Mouse (Mus musculus) liver, postnatal 0 days (tissue): Measurements from ENCODE around the gene Trim67. TPM values are rescaled to one million over a fixed set of nuclear protein-coding genes. Genes with fewer than 3 reads are reported as not detected.

Experiments
- ATAC-seq: fragments of 200-750 bp; cut with Nextera tagmentation; 2 replicates; pipeline ENCODE4 v1.8.0; 2017; ENCODE audit warnings: mild to moderate bottlenecking, moderate library complexity
- DNase-seq: peaks from one replicate; pipeline ENCODE4 v3.0.0-alpha.2; 2016
- H3K27ac ChIP-seq: fragments of 300-500 bp; sonication (generic); 2 replicates; pipeline ENCODE4 v1.5.1; 2014; ENCODE audit warnings: antibody characterized with exemption, moderate library complexity, mild to moderate bottlenecking, low read depth
- H3K27me3 ChIP-seq: fragments of 300-500 bp; sonication (generic); 2 replicates; pipeline ENCODE4 v1.6.1; 2014; ENCODE audit warnings: low read length, control low read depth, mixed read lengths; ENCODE audit not compliant: insufficient read depth
- H3K36me3 ChIP-seq: fragments of 300-500 bp; sonication (generic); replicated peaks from 2 replicates; pipeline ENCODE4 v1.6.1; 2014; ENCODE audit warnings: mild to moderate bottlenecking, control low read depth, low read length, moderate library complexity, mixed read lengths; ENCODE audit not compliant: insufficient read depth
- H3K4me1 ChIP-seq: fragments of 300-500 bp; sonication (generic); 2 replicates; pipeline ENCODE4 v1.6.1; 2014; ENCODE audit warnings: antibody characterized with exemption, mild to moderate bottlenecking, control low read depth; ENCODE audit not compliant: insufficient read depth
- H3K4me2 ChIP-seq: fragments of 300-500 bp; sonication (generic); 2 replicates; pipeline ENCODE4 v1.6.1; 2014; ENCODE audit warnings: low read depth, mild to moderate bottlenecking, low read length, moderate library complexity, mixed read lengths
- H3K4me3 ChIP-seq: fragments of 300-500 bp; sonication (generic); 2 replicates; pipeline ENCODE4 v1.5.1; 2014; ENCODE audit warnings: low read depth, low read length
- H3K9ac ChIP-seq: fragments of 300-500 bp; sonication (generic); replicated peaks from 2 replicates; pipeline ENCODE4 v1.6.1; 2014; ENCODE audit warnings: mild to moderate bottlenecking, moderate library complexity
- H3K9me3 ChIP-seq: fragments of 300-500 bp; sonication (generic); 2 replicates; pipeline ENCODE4 v1.6.1; 2016; ENCODE audit warnings: mild to moderate bottlenecking, control low read depth, low read length, mixed read lengths
- CTCF ChIP-seq: sonication (generic); IDR thresholded peaks from 2 replicates; pipeline ENCODE4 v1.5.1; 2016; ENCODE audit warnings: antibody characterized with exemption, low read depth
- EP300 ChIP-seq: IDR thresholded peaks from 2 replicates; pipeline ENCODE4 v1.6.1; 2016; ENCODE audit warnings: antibody characterized with exemption, low read depth, mild to moderate bottlenecking
- WGBS: fragments of 180-500 bp; shearing (Covaris S2); extraction: QIAGEN DNeasy Blood & Tissue Kit; methylation state at CpG from one replicate; pipeline ENCODE4 v1.1.7; 2014; ENCODE audit not compliant: insufficient replicate concordance; 5-methylcytosine and 5-hydroxymethylcytosine counted together
- polyA plus RNA-seq: library from polyadenylated mRNA; unstranded; fragments of >200 nt; fragmentation: Nextera tagmentation; extraction: Ambion mirVana; gene quantifications from 2 replicates; pipeline ENCODE4 v1.2.1, GENCODE M21; 2015

Trim67 gene
- polyA plus RNA-seq, 1 experiment from 2014 or later: 0.05 TPM

DNA sequence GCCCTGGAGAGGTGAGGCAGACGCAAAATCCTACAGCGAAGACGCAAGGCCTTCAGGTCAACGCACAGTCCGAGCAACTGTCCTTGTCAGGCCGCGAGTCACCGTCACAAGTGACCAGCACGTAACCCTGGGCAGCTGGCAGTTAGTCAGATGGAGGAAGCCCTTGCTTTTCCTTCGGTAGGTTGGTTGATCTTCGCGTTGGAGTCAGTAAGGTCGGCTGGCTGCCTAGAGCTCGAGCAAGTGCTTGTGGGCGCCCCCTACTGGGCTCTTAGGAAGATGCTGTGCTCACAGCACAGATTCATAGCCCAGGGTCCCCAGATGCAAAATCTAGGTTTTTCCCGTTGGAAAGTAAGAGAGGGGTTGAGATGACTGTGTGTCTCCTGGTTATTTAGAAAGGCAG lies 17.2 kb upstream of the Trim67 start:
- Histone ChIP-seq H3K27ac (no peak overlapping the region), H3K4me2 (peak overlapping the region; percentile 30; the same call in 1 of the 2 replicates), H3K9ac (no peak overlapping the region), H3K27me3 (0 out of 2 replicates have a peak, but pooled peaks cover 5% of the 10 kb centered on the region), H3K4me1 (no peaks in the 10 kb centered on the region), H3K4me3 (no peak overlapping the region), H3K36me3 (no peaks in the 10 kb centered on the region), H3K9me3 (no peaks in the 10 kb centered on the region)
- peak; percentile 75 for DNase-seq
- no peak for ATAC-seq
- WGBS: 18% methylated on average over 16 of the region's 16 CpGs
- TF ChIP-seq CTCF (peak; percentile 80), EP300 (no peak)

- no peak for DNase-seq
Observed at GRCm38 (mm10) chr8:124780236-124780635, 12.7 kb upstream of the Trim67 start.

GRCm38 (mm10) chr8:124782431-124782830 lies 10.5 kb upstream of the Trim67 start:
- no peak overlapping the region for H3K4me2 ChIP-seq
- no peaks in the 10 kb centered on the region for H3K36me3 ChIP-seq
- H3K27me3 ChIP-seq: no peaks in the 10 kb centered on the region
- H3K27ac ChIP-seq: no peak overlapping the region
- no peak overlapping the region for H3K9ac ChIP-seq
- H3K4me3 ChIP-seq: no peak overlapping the region
- no peaks in the 10 kb centered on the region for H3K9me3 ChIP-seq
- ATAC-seq: no peak
- no peaks in the 10 kb centered on the region for H3K4me1 ChIP-seq
- WGBS: 59% methylated on average over 3 of the region's 3 CpGs
- TF ChIP-seq EP300 (no peak), CTCF (no peak)
- DNase-seq: no peak

More at GRCm38 (mm10) chr8:124780236-124780635, 12.7 kb upstream of the Trim67 start:
- H3K4me1 ChIP-seq: no peaks in the 10 kb centered on the region
- no peak overlapping the region for H3K4me3 ChIP-seq
- no peak for TF ChIP-seq CTCF
- TF ChIP-seq EP300: no peak
- H3K9ac ChIP-seq: no peak overlapping the region
- WGBS: 14% methylated on average over 7 of the region's 7 CpGs
- no peak overlapping the region for H3K27ac ChIP-seq
- 0 out of 2 replicates have a peak, but pooled peaks cover 2% of the 10 kb centered on the region for H3K27me3 ChIP-seq
- H3K36me3 ChIP-seq: no peaks in the 10 kb centered on the region
- ATAC-seq: no peak
- H3K9me3 ChIP-seq: no peaks in the 10 kb centered on the region
- no peak overlapping the region for H3K4me2 ChIP-seq

GRCm38 (mm10) chr8:124783228-124783627 lies 9.7 kb upstream of the Trim67 start:
- no peak overlapping the region for H3K27ac ChIP-seq
- no peak overlapping the region for H3K9ac ChIP-seq
- H3K36me3 ChIP-seq: no peaks in the 10 kb centered on the region
- ATAC-seq (no peak), DNase-seq (no peak)
- H3K27me3 ChIP-seq: no peaks in the 10 kb centered on the region
- no peaks in the 10 kb centered on the region for H3K9me3 ChIP-seq
- no peaks in the 10 kb centered on the region for H3K4me1 ChIP-seq
- 78% methylated on average over 15 of the region's 15 CpGs for WGBS
- H3K4me2 ChIP-seq: no peak overlapping the region
- H3K4me3 ChIP-seq: no peak overlapping the region
- TF ChIP-seq CTCF: no peak
- no peak for TF ChIP-seq EP300

GRCm38 (mm10) chr8:124784613-124785012 lies 8.3 kb upstream of the Trim67 start:
- 83% methylated on average over 13 of the region's 13 CpGs for WGBS
- H3K9me3 ChIP-seq: no peaks in the 10 kb centered on the region
- no peaks in the 10 kb centered on the region for H3K4me1 ChIP-seq
- no peak for ATAC-seq
- no peak for TF ChIP-seq EP300
- no peak for TF ChIP-seq CTCF
- H3K27ac ChIP-seq: no peak overlapping the region
- no peaks in the 10 kb centered on the region for H3K36me3 ChIP-seq
- no peak overlapping the region for H3K9ac ChIP-seq
- no peaks in the 10 kb centered on the region for H3K27me3 ChIP-seq
- no peak for DNase-seq
- no peak overlapping the region for H3K4me2 ChIP-seq
- H3K4me3 ChIP-seq: no peak overlapping the region

DNA sequence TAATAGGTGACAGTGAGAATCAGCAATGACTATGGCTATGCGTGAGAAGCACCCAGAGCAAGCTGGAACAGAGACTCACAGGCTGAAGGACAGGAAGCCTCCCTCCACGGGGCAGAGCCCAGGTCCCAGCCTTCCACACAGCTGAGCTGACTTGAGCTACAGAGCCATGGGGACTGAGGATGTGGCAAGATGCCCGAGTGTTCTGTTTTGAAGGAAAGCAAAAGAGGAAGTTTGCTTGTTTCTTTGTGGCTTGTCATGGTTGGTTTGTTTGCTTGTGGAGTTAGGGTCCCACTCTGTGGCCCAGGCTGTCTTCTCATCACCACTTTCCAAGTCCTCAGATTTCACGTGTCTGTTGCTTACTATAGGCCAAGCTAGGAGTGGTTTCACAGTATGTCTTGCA lies 2.2 kb upstream of the Trim67 start:
- H3K4me1 ChIP-seq: peaks cover 25% of the 10 kb centered on the region
- H3K4me2 ChIP-seq: no peak overlapping the region
- no peak overlapping the region for H3K4me3 ChIP-seq
- ATAC-seq: no peak
- no peak for DNase-seq
- WGBS: 39% methylated on average over 4 of the region's 4 CpGs
- H3K9me3 ChIP-seq: no peaks in the 10 kb centered on the region
- no peak overlapping the region for H3K27ac ChIP-seq
- H3K9ac ChIP-seq: no peak overlapping the region
- H3K27me3 ChIP-seq: peaks cover 51% of the 10 kb centered on the region
- TF ChIP-seq CTCF: no peak
- TF ChIP-seq EP300: no peak
- no peaks in the 10 kb centered on the region for H3K36me3 ChIP-seq

GRCm38 (mm10) chr8:124791751-124792150 lies 1.1 kb upstream of the Trim67 start:
- H3K4me1 ChIP-seq: peaks cover 25% of the 10 kb centered on the region
- peaks cover 55% of the 10 kb centered on the region for H3K27me3 ChIP-seq
- H3K36me3 ChIP-seq: no peaks in the 10 kb centered on the region
- ATAC-seq (no peak), DNase-seq (no peak)
- no peak for TF ChIP-seq EP300
- no peak for TF ChIP-seq CTCF
- no peak overlapping the region for H3K9ac ChIP-seq
- H3K27ac ChIP-seq: no peak overlapping the region
- peak overlapping the region; percentile 76; the same call in 1 of the 2 replicates for H3K4me2 ChIP-seq
- 49% methylated on average over 4 of the region's 4 CpGs for WGBS
- H3K9me3 ChIP-seq: no peaks in the 10 kb centered on the region
- no peak overlapping the region for H3K4me3 ChIP-seq
